Mouse (Mus musculus): ENCODE measurements at regions not wholly inside any gene's neighbourhood (a gene's known extent, or its start where the extent isn't known, plus 50 kb on each side); places are given as distances from the start of the nearest gene placed in this dataset.

GRCm38 (mm10) chr6:111708277-111708676, 565.3 kb upstream of the Lmcd1 start:
- TF ChIP-seq HCFC1 (IDR thresholded peaks at IDR 0.05; ENCODE audit: low read depth, low read length), result no peak
- TF ChIP-seq POLR2A (IDR thresholded peaks at IDR 0.05; ENCODE audit: low read depth, low read length), result no peak
- no peak for TF ChIP-seq CHD2 (IDR thresholded peaks at IDR 0.05; ENCODE audit: low read length)
- TF ChIP-seq ZNF384 (IDR thresholded peaks at IDR 0.05; ENCODE audit: low read depth, low read length), result no peak
- TF ChIP-seq CTCF (conservative IDR thresholded peaks at IDR 0.05 in 1 of 2, IDR thresholded peaks at IDR 0.05 in 1 of 2; ENCODE audit: low read depth in 2 of 2, low read length in 2 of 2), result no peak
- TF ChIP-seq USF1 (IDR thresholded peaks at IDR 0.05; ENCODE audit: low read depth, low read length), result no peak
- TF ChIP-seq MYC (IDR thresholded peaks at IDR 0.05; ENCODE audit: low read depth, low read length), result no peak
- TF ChIP-seq BHLHE40 (IDR thresholded peaks at IDR 0.05; ENCODE audit: low read depth, low read length), result no peak
- TF ChIP-seq USF2 (conservative IDR thresholded peaks at IDR 0.05; ENCODE audit: low read depth, low read length), result no peak
- no peak for TF ChIP-seq TCF12 (IDR thresholded peaks at IDR 0.05; ENCODE audit: low read depth, low read length)
- TF ChIP-seq CHD1 (IDR thresholded peaks at IDR 0.05; ENCODE audit: low read depth, low read length), result no peak

Data from CH12.LX (cell line).